Mouse (Mus musculus) forebrain, embryonic 16.5 days (tissue): Measurements from ENCODE around the gene Eaf2. TPM values are rescaled to one million over a fixed set of nuclear protein-coding genes. Genes with fewer than 3 reads are reported as not detected.

Experiments used
- ATAC-seq: fragments of 200-750 bp; cut with Nextera tagmentation; 2 replicates; pipeline ENCODE4 v1.8.0; 2017; ENCODE audit warnings: mild to moderate bottlenecking, moderate library complexity
- H3K27ac ChIP-seq: fragments of 300-500 bp; sonication (generic); 2 replicates; pipeline ENCODE4 v1.5.1; 2014; ENCODE audit warnings: low read length, control low read depth
- H3K27me3 ChIP-seq: fragments of 300-500 bp; sonication (generic); replicated peaks from 2 replicates; pipeline ENCODE4 v1.6.1; 2014; ENCODE audit warnings: low read length; ENCODE audit not compliant: control insufficient read depth, insufficient read depth
- H3K36me3 ChIP-seq: fragments of 300-500 bp; sonication (generic); 2 replicates; pipeline ENCODE4 v1.6.1; 2014; ENCODE audit not compliant: control insufficient read depth, insufficient read depth
- H3K4me1 ChIP-seq: fragments of 300-500 bp; sonication (generic); replicated peaks from 2 replicates; pipeline ENCODE4 v1.6.1; 2014; ENCODE audit warnings: low read length; ENCODE audit not compliant: control insufficient read depth, insufficient read depth
- H3K4me2 ChIP-seq: fragments of 300-500 bp; sonication (generic); 2 replicates; pipeline ENCODE4 v1.6.1; 2014; ENCODE audit warnings: mild to moderate bottlenecking, low read length, control low read depth
- H3K4me3 ChIP-seq: fragments of 300-500 bp; sonication (generic); replicated peaks from 2 replicates; pipeline ENCODE4 v1.5.1; 2014; ENCODE audit warnings: mild to moderate bottlenecking, low read length, control low read depth
- H3K9ac ChIP-seq: fragments of 300-500 bp; sonication (generic); replicated peaks from 2 replicates; pipeline ENCODE4 v1.6.1; 2014; ENCODE audit warnings: low read depth, low read length, control low read depth
- H3K9me3 ChIP-seq: fragments of 300-500 bp; sonication (generic); 2 replicates; pipeline ENCODE4 v1.6.1; 2016; ENCODE audit warnings: low read length; ENCODE audit not compliant: control insufficient read depth
- WGBS: fragments of 180-500 bp; shearing (Covaris S2); extraction: QIAGEN DNeasy Blood & Tissue Kit; methylation state at CpG from one replicate; pipeline ENCODE4 v1.1.7; 2014; 5-methylcytosine and 5-hydroxymethylcytosine counted together
- polyA plus RNA-seq: library from polyadenylated mRNA; unstranded; fragments of >200 nt; fragmentation: Nextera tagmentation; extraction: Ambion mirVana; gene quantifications from 2 replicates; pipeline ENCODE4 v1.2.1, GENCODE M21; 2015

Eaf2 gene
- polyA plus RNA-seq, 1 experiment from 2014 or later = 1.2 TPM

- Histone ChIP-seq H3K36me3 (peaks cover 41% of the 10 kb centered on the region), H3K4me1 (no peaks in the 10 kb centered on the region), H3K9me3 (no peaks in the 10 kb centered on the region), H3K4me3 (no peak overlapping the region), H3K27me3 (no peaks in the 10 kb centered on the region), H3K9ac (no peak overlapping the region), H3K4me2 (no peak overlapping the region), H3K27ac (no peak overlapping the region)
- ATAC-seq = no peak
- WGBS = 93% methylated on average over 5 of the region's 5 CpGs
Measured at GRCm38 (mm10) chr16:36903156-36903555, 28.4 kb upstream of the Eaf2 start.

GRCm38 (mm10) chr16:36896712-36897111, 21.9 kb upstream of the Eaf2 start:
- no peak overlapping the region for H3K4me3 ChIP-seq
- H3K27ac ChIP-seq = no peak overlapping the region
- no peak overlapping the region for H3K4me2 ChIP-seq
- no peak overlapping the region for H3K9ac ChIP-seq
- no peaks in the 10 kb centered on the region for H3K4me1 ChIP-seq
- WGBS = 97% methylated on average over 6 of the region's 6 CpGs
- H3K36me3 ChIP-seq = peaks cover 44% of the 10 kb centered on the region
- H3K9me3 ChIP-seq = no peaks in the 10 kb centered on the region
- no peak for ATAC-seq
- no peaks in the 10 kb centered on the region for H3K27me3 ChIP-seq

GRCm38 (mm10) chr16:36893317-36893716, 18.5 kb upstream of the Eaf2 start:
- Histone ChIP-seq H3K4me2 (no peak overlapping the region), H3K9me3 (no peaks in the 10 kb centered on the region), H3K4me1 (no peaks in the 10 kb centered on the region), H3K27me3 (no peaks in the 10 kb centered on the region), H3K4me3 (no peak overlapping the region), H3K9ac (no peak overlapping the region), H3K27ac (no peak overlapping the region), H3K36me3 (peaks cover 32% of the 10 kb centered on the region)
- ATAC-seq = no peak
- 88% methylated on average over 10 of the region's 10 CpGs for WGBS

GRCm38 (mm10) chr16:36891415-36891814, 16.6 kb upstream of the Eaf2 start:
- H3K27ac ChIP-seq = no peak overlapping the region
- peaks cover 30% of the 10 kb centered on the region for H3K36me3 ChIP-seq
- no peaks in the 10 kb centered on the region for H3K9me3 ChIP-seq
- WGBS = 97% methylated on average over 4 of the region's 4 CpGs
- H3K27me3 ChIP-seq = no peaks in the 10 kb centered on the region
- no peak for ATAC-seq
- no peak overlapping the region for H3K4me3 ChIP-seq
- H3K4me1 ChIP-seq = no peaks in the 10 kb centered on the region
- no peak overlapping the region for H3K4me2 ChIP-seq
- no peak overlapping the region for H3K9ac ChIP-seq

- 92% methylated on average over 3 of the region's 3 CpGs for WGBS
- H3K4me1 ChIP-seq = no peaks in the 10 kb centered on the region
- ATAC-seq = no peak
- no peaks in the 10 kb centered on the region for H3K9me3 ChIP-seq
- no peak overlapping the region for H3K9ac ChIP-seq
- H3K4me3 ChIP-seq = no peak overlapping the region
- H3K27me3 ChIP-seq = no peaks in the 10 kb centered on the region
- peaks cover 26% of the 10 kb centered on the region for H3K36me3 ChIP-seq
- no peak overlapping the region for H3K27ac ChIP-seq
- no peak overlapping the region for H3K4me2 ChIP-seq
Measured at GRCm38 (mm10) chr16:36890559-36890958, 15.8 kb upstream of the Eaf2 start.

- 84% methylated on average over 5 of the region's 5 CpGs for WGBS
- Histone ChIP-seq H3K4me2 (no peak overlapping the region), H3K36me3 (peaks cover 17% of the 10 kb centered on the region), H3K27ac (no peak overlapping the region), H3K9ac (no peak overlapping the region), H3K4me3 (no peak overlapping the region), H3K4me1 (peaks cover 8% of the 10 kb centered on the region), H3K27me3 (no peaks in the 10 kb centered on the region), H3K9me3 (no peaks in the 10 kb centered on the region)
- no peak for ATAC-seq
Measured at GRCm38 (mm10) chr16:36887546-36887945, 12.7 kb upstream of the Eaf2 start.

- peaks cover 6% of the 10 kb centered on the region for H3K36me3 ChIP-seq
- 91% methylated on average over 11 of the region's 11 CpGs for WGBS
- no peak overlapping the region for H3K4me3 ChIP-seq
- H3K9me3 ChIP-seq = no peaks in the 10 kb centered on the region
- no peaks in the 10 kb centered on the region for H3K27me3 ChIP-seq
- no peak overlapping the region for H3K4me2 ChIP-seq
- H3K27ac ChIP-seq = no peak overlapping the region
- no peak for ATAC-seq
- no peak overlapping the region for H3K9ac ChIP-seq
- H3K4me1 ChIP-seq = peaks cover 8% of the 10 kb centered on the region
Measured at GRCm38 (mm10) chr16:36885912-36886311, 11.1 kb upstream of the Eaf2 start.

GRCm38 (mm10) chr16:36884881-36885280, 10.1 kb upstream of the Eaf2 start:
- Histone ChIP-seq H3K9ac (no peak overlapping the region), H3K4me3 (no peak overlapping the region), H3K4me2 (no peak overlapping the region), H3K9me3 (no peaks in the 10 kb centered on the region), H3K27me3 (no peaks in the 10 kb centered on the region), H3K36me3 (peaks cover 6% of the 10 kb centered on the region), H3K27ac (no peak overlapping the region), H3K4me1 (peaks cover 8% of the 10 kb centered on the region)
- ATAC-seq = no peak
- WGBS = 83% methylated on average over 4 of the region's 4 CpGs

- ATAC-seq = peak; percentile 62
- Histone ChIP-seq H3K4me1 (peaks cover 11% of the 10 kb centered on the region), H3K27ac (peak overlapping the region; percentile 69), H3K27me3 (no peaks in the 10 kb centered on the region), H3K36me3 (peaks cover 6% of the 10 kb centered on the region), H3K9me3 (no peaks in the 10 kb centered on the region), H3K4me3 (no peak overlapping the region), H3K9ac (no peak overlapping the region), H3K4me2 (no peak overlapping the region)
- 16% methylated on average over 5 of the region's 5 CpGs for WGBS
Measured at GRCm38 (mm10) chr16:36882737-36883343, 8.0 kb upstream of the Eaf2 start.

GRCm38 (mm10) chr16:36877316-36877715, 2.5 kb upstream of the Eaf2 start:
- WGBS = 81% methylated on average over 5 of the region's 5 CpGs
- peaks cover 16% of the 10 kb centered on the region for H3K4me1 ChIP-seq
- no peak overlapping the region for H3K4me3 ChIP-seq
- no peaks in the 10 kb centered on the region for H3K9me3 ChIP-seq
- no peak for ATAC-seq
- H3K9ac ChIP-seq = no peak overlapping the region
- no peaks in the 10 kb centered on the region for H3K36me3 ChIP-seq
- no peak overlapping the region for H3K27ac ChIP-seq
- H3K27me3 ChIP-seq = no peaks in the 10 kb centered on the region
- H3K4me2 ChIP-seq = no peak overlapping the region
